Mouse (Mus musculus): Measurements from ENCODE around the gene Mpzl3. TPM values are rescaled to one million over a fixed set of nuclear protein-coding genes. Genes with fewer than 3 reads are reported as not detected.

Gene Mpzl3
- total RNA-seq, 4 experiments from 2014 or later, result 6.5 to 17.4 (median 10.1) TPM

- DNase-seq, result no peak
These were observed 8.0 kb upstream of the Mpzl3 start for GRCm38 (mm10) chr9:45046973-45047372.

GRCm38 (mm10) chr9:45048511-45048910, 6.5 kb upstream of the Mpzl3 start:
- DNase-seq, result no peak

- no peak for DNase-seq
These were observed 5.3 kb upstream of the Mpzl3 start for GRCm38 (mm10) chr9:45049731-45050130.

GRCm38 (mm10) chr9:45050301-45050700, 4.7 kb upstream of the Mpzl3 start:
- DNase-seq, result no peak

- no peak for DNase-seq
These were observed 3.4 kb downstream of the Mpzl3 start for GRCm38 (mm10) chr9:45058304-45058940.

GRCm38 (mm10) chr9:45060151-45060550, 5.2 kb downstream of the Mpzl3 start:
- DNase-seq, result no peak

GRCm38 (mm10) chr9:45062677-45063076, 7.7 kb downstream of the Mpzl3 start:
- DNase-seq, result no peak

GRCm38 (mm10) chr9:45064421-45064820, 9.4 kb downstream of the Mpzl3 start:
- no peak for DNase-seq

GRCm38 (mm10) chr9:45066735-45067134, 11.7 kb downstream of the Mpzl3 start:
- no peak for DNase-seq

- DNase-seq, result no peak
These were observed 16.8 kb downstream of the Mpzl3 start for GRCm38 (mm10) chr9:45071800-45072199.

GRCm38 (mm10) chr9:45077859-45078258, 22.9 kb downstream of the Mpzl3 start:
- DNase-seq, result no peak

GRCm38 (mm10) chr9:45079011-45079410, 24.0 kb downstream of the Mpzl3 start, which contains the start of gene Jaml:
Gene Jaml (plus strand): TSS chr9:45079183.
- no peak for DNase-seq

- DNase-seq, result no peak
These were observed 28.1 kb downstream of the Mpzl3 start for GRCm38 (mm10) chr9:45083132-45083531.

GRCm38 (mm10) chr9:45084556-45084955, 29.6 kb downstream of the Mpzl3 start:
- no peak for DNase-seq

GRCm38 (mm10) chr9:45085741-45086690, 31.0 kb downstream of the Mpzl3 start:
- DNase-seq, result no peak

GRCm38 (mm10) chr9:45088040-45088439, 33.1 kb downstream of the Mpzl3 start:
- DNase-seq, result no peak

GRCm38 (mm10) chr9:45090811-45091210, 35.8 kb downstream of the Mpzl3 start:
- DNase-seq, result no peak

- peak; percentile 15 for DNase-seq
These were observed 37.7 kb downstream of the Mpzl3 start for GRCm38 (mm10) chr9:45092641-45093040.

GRCm38 (mm10) chr9:45095149-45095937, 40.4 kb downstream of the Mpzl3 start:
- DNase-seq, result no peak

GRCm38 (mm10) chr9:45097877-45098276, 42.9 kb downstream of the Mpzl3 start:
- no peak for DNase-seq

GRCm38 (mm10) chr9:45098426-45098825, 43.4 kb downstream of the Mpzl3 start:
- no peak for DNase-seq

GRCm38 (mm10) chr9:45102528-45102927, 47.5 kb downstream of the Mpzl3 start:
- DNase-seq, result no peak
